Mouse (Mus musculus) embryonic facial prominence, embryonic 11.5 days (tissue): Measurements from ENCODE around the gene Gm45623. TPM values are rescaled to one million over a fixed set of nuclear protein-coding genes. Genes with fewer than 3 reads are reported as not detected.

Experiments
- ATAC-seq: fragments of 200-750 bp; cut with Nextera tagmentation; replicated peaks from 2 replicates; pipeline ENCODE4 v1.8.0; 2017; ENCODE audit warnings: low read depth; ENCODE audit not compliant: insufficient number of reproducible peaks, low FRiP score, low TSS enrichment
- DNase-seq: peaks from one replicate; pipeline ENCODE4 v3.0.0-alpha.2; 2015; ENCODE audit warnings: low spot score
- H3K27ac ChIP-seq: fragments of 300-500 bp; sonication (generic); replicated peaks from 2 replicates; pipeline ENCODE4 v1.5.1; 2014; ENCODE audit warnings: mild to moderate bottlenecking, low read depth, low read length, control low read depth
- H3K27me3 ChIP-seq: fragments of 300-500 bp; sonication (generic); 2 replicates; pipeline ENCODE4 v1.6.1; 2014; ENCODE audit warnings: mild to moderate bottlenecking, low read length, moderate library complexity, mixed read lengths; ENCODE audit not compliant: control insufficient read depth, insufficient read depth
- H3K36me3 ChIP-seq: fragments of 300-500 bp; sonication (generic); replicated peaks from 2 replicates; pipeline ENCODE4 v1.6.1; 2014; ENCODE audit warnings: low read depth, mild to moderate bottlenecking, low read length, moderate library complexity, mixed read lengths; ENCODE audit not compliant: control insufficient read depth, insufficient read depth
- H3K4me1 ChIP-seq: fragments of 300-500 bp; sonication (generic); 2 replicates; pipeline ENCODE4 v1.6.1; 2014; ENCODE audit warnings: low read length, mixed read lengths; ENCODE audit not compliant: control insufficient read depth, insufficient read depth
- H3K4me2 ChIP-seq: fragments of 300-500 bp; sonication (generic); 2 replicates; pipeline ENCODE4 v1.6.1; 2014; ENCODE audit warnings: low read depth, mild to moderate bottlenecking, control low read depth, low read length, moderate library complexity
- H3K4me3 ChIP-seq: fragments of 300-500 bp; sonication (generic); 2 replicates; pipeline ENCODE4 v1.5.1; 2014; ENCODE audit warnings: low read depth, low read length, control low read depth
- H3K9ac ChIP-seq: fragments of 300-500 bp; sonication (generic); replicated peaks from 2 replicates; pipeline ENCODE4 v1.6.1; 2014; ENCODE audit warnings: mild to moderate bottlenecking, control low read depth, low read length
- H3K9me3 ChIP-seq: fragments of 300-500 bp; sonication (generic); replicated peaks from 2 replicates; pipeline ENCODE4 v1.6.1; 2016; ENCODE audit warnings: mild to moderate bottlenecking, low read length, inconsistent platforms, mixed read lengths; ENCODE audit not compliant: control insufficient read depth
- WGBS: fragments of 180-500 bp; shearing (Covaris S2); extraction: QIAGEN DNeasy Blood & Tissue Kit; methylation state at CpG from one replicate; pipeline ENCODE4 v1.1.7; 2014; 5-methylcytosine and 5-hydroxymethylcytosine counted together
- polyA plus RNA-seq: library from polyadenylated mRNA; unstranded; fragments of >200 nt; fragmentation: Nextera tagmentation; extraction: Ambion mirVana; gene quantifications from 2 replicates; pipeline ENCODE4 v1.2.1, GENCODE M21; 2014

Gm45623 gene
- polyA plus RNA-seq, 1 experiment from 2014 or later = 0.38 TPM

- ATAC-seq = peak; percentile 1; the same call in 1 of the 2 replicates
- Histone ChIP-seq H3K27me3 (no peaks in the 10 kb centered on the region), H3K27ac (peak overlapping the region; percentile 97), H3K36me3 (no peaks in the 10 kb centered on the region), H3K4me2 (peak overlapping the region; percentile 79), H3K9ac (peak overlapping the region; percentile 98), H3K9me3 (no peaks in the 10 kb centered on the region), H3K4me1 (peaks cover 4% of the 10 kb centered on the region), H3K4me3 (peak overlapping the region; percentile 81)
- 1% methylated on average over 11 of the region's 11 CpGs for WGBS
- peak; percentile 50 for DNase-seq
Observed at GRCm38 (mm10) chr13:56703871-56704321, 49.7 kb downstream of the Gm45623 start.

DNA sequence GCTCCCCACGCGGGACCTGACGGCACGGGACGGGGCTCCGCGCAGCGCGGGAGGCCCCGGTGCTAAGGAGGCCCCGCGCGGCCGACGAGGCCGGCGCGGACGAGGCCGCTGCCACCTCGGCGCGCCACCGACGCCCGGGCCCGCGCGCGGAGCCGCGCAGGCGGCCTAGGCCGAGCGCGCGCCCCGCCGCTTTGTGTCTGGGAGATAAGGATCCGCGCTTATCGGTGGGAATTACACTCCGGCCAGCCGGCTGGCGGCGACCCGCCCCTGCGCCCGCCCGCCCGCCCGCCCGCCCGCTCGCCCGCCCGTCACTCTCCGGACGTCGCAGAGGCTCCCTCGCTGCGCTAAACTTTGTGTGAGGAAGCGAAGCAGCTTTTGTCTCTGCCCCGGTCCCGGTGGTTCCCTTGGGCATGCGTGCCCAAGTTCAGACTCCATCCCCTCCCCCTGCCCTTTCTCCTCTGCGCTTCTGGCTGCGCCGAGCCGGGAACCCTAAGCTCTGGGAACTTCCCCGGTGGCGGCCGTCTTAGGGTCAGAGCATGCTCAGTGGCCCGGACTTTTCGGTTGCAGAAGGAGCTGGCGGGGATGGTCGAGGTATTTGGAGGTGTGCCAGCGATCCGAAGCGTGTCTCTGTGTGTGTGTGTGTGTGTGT lies 50.3 kb downstream of the Gm45623 start:
- peak; percentile 74 for ATAC-seq
- WGBS = under 1% methylated on average over 41 of the region's 80 CpGs
- H3K4me1 ChIP-seq = peaks cover 4% of the 10 kb centered on the region

DNA sequence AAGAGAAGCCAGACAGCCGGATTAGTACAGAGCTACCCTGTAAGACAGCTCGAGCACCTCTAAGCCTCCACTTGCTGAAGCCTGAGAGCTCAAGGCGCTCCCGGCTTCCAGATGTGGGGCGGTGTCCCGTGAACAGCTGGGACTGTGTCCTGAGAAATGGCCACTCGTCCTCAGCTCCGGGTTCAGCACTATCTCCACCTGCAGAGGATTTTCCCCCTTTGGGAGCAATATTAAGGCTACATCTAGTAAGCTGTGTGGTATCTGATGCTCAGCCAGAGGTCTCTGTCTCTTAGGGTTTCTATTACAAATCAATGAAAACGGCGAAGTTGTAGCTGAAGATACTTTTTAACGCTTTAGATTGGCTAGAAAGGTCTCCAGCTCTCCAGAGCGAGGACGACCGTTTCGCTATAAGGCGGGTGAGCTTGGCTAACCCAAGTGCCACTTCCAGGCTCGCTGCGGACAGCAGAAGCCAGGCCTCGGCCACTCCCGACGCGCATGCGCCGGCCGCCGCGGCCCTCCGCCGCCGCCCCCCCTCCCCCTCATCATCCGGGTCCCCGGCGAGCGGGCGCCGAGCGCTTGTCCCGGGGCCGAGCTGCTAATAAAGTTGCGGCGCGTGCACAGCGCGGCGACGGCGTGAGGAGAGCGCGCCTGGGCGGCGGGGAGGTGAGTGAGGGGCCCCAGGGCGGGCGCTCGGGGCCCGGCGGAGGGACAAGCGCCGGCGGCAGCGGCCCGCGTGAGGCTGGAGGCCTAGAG lies 51.0 kb downstream of the Gm45623 start, which contains the start of gene Smad5:
Gene Smad5, plus strand, starts transcription at position 542 of the 753 bp plus-strand sequence.
- ATAC-seq = peak; percentile 63
- Histone ChIP-seq H3K4me3 (peak within 1 kb of the TSS; percentile 81), H3K36me3 (no peaks in the 10 kb centered on the region), H3K27me3 (no peaks in the 10 kb centered on the region), H3K9me3 (no peaks in the 10 kb centered on the region), H3K4me2 (peak within 1 kb of the TSS; percentile 79), H3K27ac (peak within 1 kb of the TSS; percentile 97), H3K4me1 (peaks cover 4% of the 10 kb centered on the region), H3K9ac (peak within 1 kb of the TSS; percentile 98)
- peak; percentile 94 for DNase-seq
- 2% methylated on average over 61 of the region's 62 CpGs for WGBS

More for the DNA sequence above, 50.3 kb downstream of the Gm45623 start:
- Histone ChIP-seq H3K27me3 (no peaks in the 10 kb centered on the region), H3K9ac (peak overlapping the region; percentile 98), H3K4me2 (peak overlapping the region; percentile 79), H3K36me3 (no peaks in the 10 kb centered on the region), H3K4me3 (peak overlapping the region; percentile 81), H3K9me3 (no peaks in the 10 kb centered on the region), H3K27ac (peak overlapping the region; percentile 97)
- peak; percentile 84 for DNase-seq

Other genes starting within 250 kb of the Gm45623 start
- 2.8 and 3.7 TPM in 2 replicates for gene Fbxl21, start 231.4 kb downstream of the Gm45623 start, polyA plus RNA-seq
- not detected in 2 replicates for gene Lect2, start 205.3 kb downstream of the Gm45623 start, polyA plus RNA-seq
- 85.8 and 93.6 TPM in 2 replicates for gene Tgfbi, start 144.3 kb downstream of the Gm45623 start, polyA plus RNA-seq
- gene Smad5, start 50.8 kb downstream of the Gm45623 start, polyA plus RNA-seq = 54.4 and 57.4 TPM in 2 replicates
- gene Trpc7, start 142.2 kb upstream of the Gm45623 start, polyA plus RNA-seq = 0.06 and 0.07 TPM in 2 replicates